Mouse (Mus musculus) midbrain, embryonic 14.5 days (tissue): ENCODE measurements around the gene Ankrd60. TPM values are rescaled to one million over a fixed set of nuclear protein-coding genes. Genes with fewer than 3 reads are reported as not detected.

ENCODE experiments used
- ATAC-seq: fragments of 200-750 bp; cut with Nextera tagmentation; 2 replicates; pipeline ENCODE4 v1.8.0; 2017; ENCODE audit warnings: moderate number of reproducible peaks, moderate library complexity; ENCODE audit not compliant: low FRiP score, low TSS enrichment
- DNase-seq: peaks from one replicate; pipeline ENCODE4 v3.0.0-alpha.2; 2015
- H3K27ac ChIP-seq: fragments of 300-500 bp; sonication (generic); replicated peaks from 2 replicates; pipeline ENCODE4 v1.5.1; 2014; ENCODE audit warnings: mild to moderate bottlenecking, low read depth, low read length, moderate library complexity
- H3K27me3 ChIP-seq: fragments of 300-500 bp; sonication (generic); 2 replicates; pipeline ENCODE4 v1.6.1; 2014; ENCODE audit warnings: low read length, control low read depth, mixed read lengths; ENCODE audit not compliant: control insufficient read depth, insufficient read depth
- H3K36me3 ChIP-seq: fragments of 300-500 bp; sonication (generic); 2 replicates; pipeline ENCODE4 v1.6.1; 2014; ENCODE audit warnings: low read length, control low read depth; ENCODE audit not compliant: control insufficient read depth, insufficient read depth
- H3K4me1 ChIP-seq: fragments of 300-500 bp; sonication (generic); 2 replicates; pipeline ENCODE4 v1.6.1; 2014; ENCODE audit warnings: mild to moderate bottlenecking, antibody characterized with exemption, low read length, control low read depth; ENCODE audit not compliant: control insufficient read depth, insufficient read depth
- H3K4me2 ChIP-seq: fragments of 300-500 bp; sonication (generic); 2 replicates; pipeline ENCODE4 v1.6.1; 2014; ENCODE audit warnings: mild to moderate bottlenecking, low read length, moderate library complexity
- H3K4me3 ChIP-seq: fragments of 300-500 bp; sonication (generic); replicated peaks from 2 replicates; pipeline ENCODE4 v1.5.1; 2014; ENCODE audit warnings: low read depth, low read length
- H3K9ac ChIP-seq: fragments of 300-500 bp; sonication (generic); replicated peaks from 2 replicates; pipeline ENCODE4 v1.6.1; 2014; ENCODE audit warnings: mild to moderate bottlenecking, low read length, moderate library complexity
- H3K9me3 ChIP-seq: fragments of 300-500 bp; sonication (generic); 2 replicates; pipeline ENCODE4 v1.6.1; 2016; ENCODE audit warnings: low read length, control low read depth, mixed read lengths; ENCODE audit not compliant: control insufficient read depth
- WGBS: fragments of 180-500 bp; shearing (Covaris S2); extraction: QIAGEN DNeasy Blood & Tissue Kit; methylation state at CpG from one replicate; pipeline ENCODE4 v1.1.7; 2014; 5-methylcytosine and 5-hydroxymethylcytosine counted together
- polyA plus RNA-seq: library from polyadenylated mRNA; unstranded; fragments of >200 nt; fragmentation: Nextera tagmentation; extraction: Ambion mirVana; gene quantifications from 2 replicates; pipeline ENCODE4 v1.2.1, GENCODE M21; 2014

Ankrd60 gene
- polyA plus RNA-seq, 1 experiment from 2014 or later, result not detected

GRCm38 (mm10) chr2:173542716-173543115, 35.4 kb downstream of the Ankrd60 start:
- Histone ChIP-seq H3K36me3 (no peaks in the 10 kb centered on the region), H3K9me3 (no peaks in the 10 kb centered on the region), H3K4me3 (no peak overlapping the region), H3K4me2 (no peak overlapping the region), H3K27ac (no peak overlapping the region), H3K9ac (no peak overlapping the region), H3K27me3 (no peaks in the 10 kb centered on the region), H3K4me1 (no peaks in the 10 kb centered on the region)
- 86% methylated on average over 4 of the region's 4 CpGs for WGBS
- ATAC-seq (no peak), DNase-seq (no peak)

DNA sequence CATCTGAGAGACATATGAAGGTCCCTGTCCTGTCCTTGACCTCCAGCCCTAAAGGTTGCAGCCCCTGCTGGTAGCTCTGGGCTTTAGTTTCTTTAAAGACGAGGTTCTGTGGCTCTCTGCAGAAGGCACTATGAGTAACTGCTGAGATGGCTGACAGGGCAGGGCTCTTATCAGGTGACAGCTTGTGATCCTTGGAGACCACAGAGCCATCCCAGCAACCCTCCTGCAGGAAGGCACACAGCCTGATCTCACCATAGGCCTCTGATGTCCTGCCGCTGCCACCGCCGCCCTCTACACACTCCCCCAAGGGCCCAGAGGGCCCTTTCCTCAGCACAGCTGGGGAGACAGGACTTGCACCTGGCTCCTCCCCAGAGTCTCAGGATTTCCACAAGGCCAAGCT, 36.4 kb downstream of the Ankrd60 start:
- Histone ChIP-seq H3K36me3 (no peaks in the 10 kb centered on the region), H3K4me2 (no peak overlapping the region)

GRCm38 (mm10) chr2:173539781-173540180, 38.4 kb downstream of the Ankrd60 start:
- ATAC-seq (no peak), DNase-seq (peak; percentile 41)
- H3K4me1 ChIP-seq, result no peaks in the 10 kb centered on the region
- H3K27ac ChIP-seq, result no peak overlapping the region
- WGBS, result 44% methylated on average over 15 of the region's 15 CpGs
- no peaks in the 10 kb centered on the region for H3K36me3 ChIP-seq
- H3K9ac ChIP-seq, result no peak overlapping the region
- no peaks in the 10 kb centered on the region for H3K9me3 ChIP-seq
- H3K27me3 ChIP-seq, result no peaks in the 10 kb centered on the region
- no peak overlapping the region for H3K4me3 ChIP-seq
- H3K4me2 ChIP-seq, result no peak overlapping the region

More for the DNA sequence above, 36.4 kb downstream of the Ankrd60 start:
- H3K4me1 ChIP-seq, result no peaks in the 10 kb centered on the region
- no peak overlapping the region for H3K4me3 ChIP-seq
- H3K27me3 ChIP-seq, result no peaks in the 10 kb centered on the region
- no peak for DNase-seq
- no peak overlapping the region for H3K27ac ChIP-seq
- H3K9ac ChIP-seq, result no peak overlapping the region
- H3K9me3 ChIP-seq, result no peaks in the 10 kb centered on the region
- no peak for ATAC-seq
- 79% methylated on average over 4 of the region's 4 CpGs for WGBS

- no peak for DNase-seq
- ATAC-seq, result no peak
- Histone ChIP-seq H3K4me2 (no peak overlapping the region), H3K4me3 (no peak overlapping the region), H3K27me3 (no peaks in the 10 kb centered on the region), H3K27ac (no peak overlapping the region), H3K9ac (no peak overlapping the region), H3K36me3 (no peaks in the 10 kb centered on the region), H3K9me3 (no peaks in the 10 kb centered on the region), H3K4me1 (no peaks in the 10 kb centered on the region)
- WGBS, result 94% methylated on average over 9 of the region's 9 CpGs
Measured at GRCm38 (mm10) chr2:173535886-173536285, 42.3 kb downstream of the Ankrd60 start.

DNA sequence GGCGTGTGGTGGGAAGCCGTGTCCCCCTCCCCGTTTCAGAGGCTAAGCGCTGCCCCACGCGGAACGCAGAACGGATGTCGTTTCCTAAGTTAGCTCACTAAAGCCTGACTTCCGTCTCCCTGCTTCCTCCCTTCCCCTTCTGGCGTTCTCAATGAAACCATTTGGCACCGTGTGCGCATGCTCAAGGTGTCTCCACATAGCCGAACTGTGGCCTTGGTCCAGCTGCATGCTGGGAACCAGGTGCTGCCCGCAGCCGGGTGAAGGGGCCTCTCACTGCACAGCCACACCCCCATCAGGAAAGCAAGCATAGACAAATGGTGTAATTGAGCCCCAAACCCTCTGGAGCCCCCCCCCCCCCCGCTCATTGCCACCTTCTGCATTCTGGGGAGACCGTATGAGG, 42.8 kb downstream of the Ankrd60 start:
- H3K4me2 ChIP-seq, result no peak overlapping the region
- H3K4me1 ChIP-seq, result no peaks in the 10 kb centered on the region
- no peak for DNase-seq
- no peaks in the 10 kb centered on the region for H3K36me3 ChIP-seq
- no peak overlapping the region for H3K27ac ChIP-seq
- 90% methylated on average over 18 of the region's 18 CpGs for WGBS
- no peak overlapping the region for H3K9ac ChIP-seq
- ATAC-seq, result no peak
- no peak overlapping the region for H3K4me3 ChIP-seq
- H3K27me3 ChIP-seq, result no peaks in the 10 kb centered on the region
- H3K9me3 ChIP-seq, result no peaks in the 10 kb centered on the region

DNA sequence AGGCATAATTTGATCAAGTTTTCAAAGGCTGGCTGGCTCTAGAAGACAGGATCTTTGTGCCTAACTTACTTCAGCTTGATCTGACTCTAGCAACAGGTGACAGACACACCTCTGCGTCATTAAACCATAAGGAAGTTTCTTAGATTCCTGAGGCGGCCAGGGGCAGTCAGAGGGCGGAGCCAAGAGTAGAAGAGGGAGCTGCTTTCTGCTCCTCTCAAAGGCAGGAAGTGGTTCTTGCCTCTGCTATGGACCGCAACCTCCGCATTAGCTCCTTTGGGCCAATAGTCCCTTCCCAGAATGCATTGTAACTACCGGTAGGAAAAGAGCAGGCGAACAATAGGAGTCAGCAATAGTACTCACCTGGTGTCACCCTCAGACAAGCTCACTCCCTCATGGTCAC, 43.6 kb downstream of the Ankrd60 start:
- Histone ChIP-seq H3K4me2 (no peak overlapping the region), H3K4me1 (no peaks in the 10 kb centered on the region), H3K4me3 (no peak overlapping the region), H3K27ac (no peak overlapping the region), H3K27me3 (no peaks in the 10 kb centered on the region), H3K9ac (no peak overlapping the region), H3K9me3 (no peaks in the 10 kb centered on the region), H3K36me3 (no peaks in the 10 kb centered on the region)
- no peak for DNase-seq
- 90% methylated on average over 7 of the region's 7 CpGs for WGBS
- ATAC-seq, result no peak

DNA sequence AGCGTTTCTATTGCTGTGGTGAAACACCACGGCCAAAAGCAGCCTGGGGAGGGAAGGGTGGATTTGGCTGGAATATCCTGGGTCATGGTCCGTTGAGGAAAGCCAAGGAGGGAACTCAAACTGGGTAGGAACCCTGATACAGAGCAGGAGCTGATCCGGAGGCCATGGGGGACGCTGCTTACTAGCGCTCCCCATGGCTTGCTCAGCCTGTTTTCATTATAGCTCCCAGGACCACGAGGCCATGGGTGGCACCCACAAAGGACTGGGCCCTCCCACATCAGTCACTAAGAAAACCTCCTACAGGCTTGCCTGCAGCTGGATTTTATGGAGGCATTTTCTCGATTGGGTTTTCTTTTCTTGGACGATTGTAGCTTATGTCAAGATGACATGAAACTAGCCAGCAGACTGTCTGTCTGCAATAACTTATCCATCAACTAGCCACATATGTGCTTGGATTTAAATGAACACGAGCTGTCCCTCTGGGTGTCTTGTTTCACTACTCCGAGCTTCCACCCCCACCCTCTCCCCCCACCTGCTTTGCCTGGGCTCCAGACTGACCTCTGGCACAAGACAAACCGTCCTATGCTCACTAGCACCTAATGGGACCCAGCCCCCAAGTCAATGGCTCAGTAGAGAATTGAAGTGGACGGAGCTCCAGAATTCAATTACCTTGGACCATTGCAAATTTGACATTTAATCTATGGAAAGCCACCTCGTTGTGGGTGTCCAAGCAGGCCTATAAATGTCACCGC, 45.3 kb downstream of the Ankrd60 start:
- 77% methylated on average over 15 of the region's 15 CpGs for WGBS
- no peaks in the 10 kb centered on the region for H3K4me1 ChIP-seq
- H3K4me3 ChIP-seq, result no peak overlapping the region
- H3K27me3 ChIP-seq, result no peaks in the 10 kb centered on the region
- H3K4me2 ChIP-seq, result no peak overlapping the region
- no peaks in the 10 kb centered on the region for H3K36me3 ChIP-seq
- no peak overlapping the region for H3K9ac ChIP-seq
- ATAC-seq, result no peak
- no peak for DNase-seq
- no peak overlapping the region for H3K27ac ChIP-seq
- H3K9me3 ChIP-seq, result no peaks in the 10 kb centered on the region

DNA sequence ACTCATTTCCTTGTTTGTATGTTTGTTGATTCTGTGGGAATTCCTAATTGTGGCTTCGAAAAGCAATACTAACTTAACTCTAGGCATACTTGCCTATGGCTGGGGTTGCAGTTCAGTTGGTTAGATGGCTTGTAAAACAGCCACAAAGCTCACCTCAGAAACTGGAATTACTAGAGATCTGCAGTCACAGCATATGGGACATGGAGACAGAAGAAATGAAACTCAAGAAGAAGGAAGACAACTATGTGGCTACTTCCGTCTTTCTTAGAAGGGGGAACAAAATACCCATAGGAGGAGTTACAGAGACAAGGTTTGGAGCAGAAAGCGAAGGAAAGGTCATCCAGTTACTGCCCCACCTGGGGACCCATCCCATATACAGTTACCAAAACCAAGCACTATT, 49.7 kb downstream of the Ankrd60 start:
- no peak for ATAC-seq
- H3K4me2 ChIP-seq, result no peak overlapping the region
- 92% methylated on average over 3 of the region's 3 CpGs for WGBS

GRCm38 (mm10) chr2:173522376-173522775, 55.8 kb downstream of the Ankrd60 start, which contains the start of gene 1700021F07Rik:
TSS of gene 1700021F07Rik (plus strand) at chr2:173522586.
- no peak within 1 kb of the TSS for H3K27ac ChIP-seq
- ATAC-seq, result no peak
- 92% methylated on average over 18 of the region's 18 CpGs for WGBS

More for the DNA sequence above, 49.7 kb downstream of the Ankrd60 start:
- no peak overlapping the region for H3K27ac ChIP-seq
- no peaks in the 10 kb centered on the region for H3K27me3 ChIP-seq
- no peak overlapping the region for H3K4me3 ChIP-seq
- H3K4me1 ChIP-seq, result no peaks in the 10 kb centered on the region
- no peaks in the 10 kb centered on the region for H3K9me3 ChIP-seq
- no peaks in the 10 kb centered on the region for H3K36me3 ChIP-seq
- H3K9ac ChIP-seq, result no peak overlapping the region
- no peak for DNase-seq

More at GRCm38 (mm10) chr2:173522376-173522775, 55.8 kb downstream of the Ankrd60 start, which contains the start of gene 1700021F07Rik:
- H3K27me3 ChIP-seq, result no peaks in the 10 kb centered on the region
- no peak for DNase-seq
- H3K4me1 ChIP-seq, result no peaks in the 10 kb centered on the region
- H3K36me3 ChIP-seq, result no peaks in the 10 kb centered on the region
- no peaks in the 10 kb centered on the region for H3K9me3 ChIP-seq
- H3K4me3 ChIP-seq, result no peak within 1 kb of the TSS
- H3K4me2 ChIP-seq, result no peak within 1 kb of the TSS
- H3K9ac ChIP-seq, result no peak within 1 kb of the TSS
